Mouse (Mus musculus): ENCODE measurements around the gene Prkcz.
"Not testable (repeated sequence)": the region's sequence is repeated elsewhere in the genome, so short reads cannot be mapped to it uniquely, and the experiment has no call there.

The Prkcz gene

GRCm38 (mm10) chr4:155359560-155360464 is 1.3 kb downstream of the Prkcz start:
- DNase-seq (ENCODE audit: low read depth) = no peak

GRCm38 (mm10) chr4:155357601-155358000 is 3.6 kb downstream of the Prkcz start:
- DNase-seq (ENCODE audit: low read depth) = peak; percentile 69

- no peak for DNase-seq (ENCODE audit: low read depth)
These were observed 4.8 kb downstream of the Prkcz start for GRCm38 (mm10) chr4:155356354-155356753.

GRCm38 (mm10) chr4:155354546-155354945 is 6.6 kb downstream of the Prkcz start:
- DNase-seq (ENCODE audit: low read depth) = no peak

- DNase-seq (ENCODE audit: low read depth) = peak; percentile 43
These were observed 7.1 kb downstream of the Prkcz start for GRCm38 (mm10) chr4:155354035-155354434.

- no peak for DNase-seq (ENCODE audit: low read depth)
These were observed 8.6 kb downstream of the Prkcz start for GRCm38 (mm10) chr4:155352581-155352980.

- no peak for DNase-seq (ENCODE audit: low read depth)
These were observed 14.8 kb downstream of the Prkcz start for GRCm38 (mm10) chr4:155346350-155346749.

- DNase-seq (ENCODE audit: low read depth) = no peak
These were observed 15.6 kb downstream of the Prkcz start for GRCm38 (mm10) chr4:155345608-155345953.

- DNase-seq (ENCODE audit: low read depth) = peak; percentile 34
These were observed 16.2 kb downstream of the Prkcz start for GRCm38 (mm10) chr4:155344716-155345607.

- DNase-seq (ENCODE audit: low read depth) = no peak
These were observed 16.9 kb downstream of the Prkcz start for GRCm38 (mm10) chr4:155344299-155344600.

- DNase-seq (ENCODE audit: low read depth) = no peak
These were observed 17.5 kb downstream of the Prkcz start for GRCm38 (mm10) chr4:155343415-155344298.

GRCm38 (mm10) chr4:155336284-155337050 is 24.7 kb downstream of the Prkcz start:
- DNase-seq (ENCODE audit: low read depth) = no peak

GRCm38 (mm10) chr4:155332253-155332652 is 28.9 kb downstream of the Prkcz start:
- no peak for DNase-seq (ENCODE audit: low read depth)

GRCm38 (mm10) chr4:155328385-155328784 is 32.8 kb downstream of the Prkcz start:
- DNase-seq (ENCODE audit: low read depth) = not testable (repeated sequence)

GRCm38 (mm10) chr4:155325773-155326172 is 35.4 kb downstream of the Prkcz start:
- no peak for DNase-seq (ENCODE audit: low read depth)

- DNase-seq (ENCODE audit: low read depth) = no peak
These were observed 36.6 kb downstream of the Prkcz start for GRCm38 (mm10) chr4:155324511-155324910.

GRCm38 (mm10) chr4:155323081-155323795 is 37.9 kb downstream of the Prkcz start:
- DNase-seq (ENCODE audit: low read depth) = no peak

- peak; percentile 77 for DNase-seq (ENCODE audit: low read depth)
These were observed 40.6 kb downstream of the Prkcz start for GRCm38 (mm10) chr4:155320281-155321244.

GRCm38 (mm10) chr4:155318266-155318665 is 42.9 kb downstream of the Prkcz start:
- DNase-seq (ENCODE audit: low read depth) = peak; percentile 18

All from naive thymus-derived CD4-positive, alpha-beta T cell, adult 2 months (primary cell).